Mouse (Mus musculus) midbrain, embryonic 14.5 days (tissue): ENCODE results near the gene Ccn1. TPM values are rescaled to one million over a fixed set of nuclear protein-coding genes. Genes with fewer than 3 reads are reported as not detected.

Experiments used
- ATAC-seq: fragments of 200-750 bp; cut with Nextera tagmentation; 2 replicates; pipeline ENCODE4 v1.8.0; 2017; ENCODE audit warnings: moderate number of reproducible peaks, moderate library complexity; ENCODE audit not compliant: low FRiP score, low TSS enrichment
- DNase-seq: peaks from one replicate; pipeline ENCODE4 v3.0.0-alpha.2; 2015
- H3K27ac ChIP-seq: fragments of 300-500 bp; sonication (generic); replicated peaks from 2 replicates; pipeline ENCODE4 v1.5.1; 2014; ENCODE audit warnings: mild to moderate bottlenecking, low read depth, low read length, moderate library complexity
- H3K27me3 ChIP-seq: fragments of 300-500 bp; sonication (generic); 2 replicates; pipeline ENCODE4 v1.6.1; 2014; ENCODE audit warnings: low read length, control low read depth, mixed read lengths; ENCODE audit not compliant: control insufficient read depth, insufficient read depth
- H3K36me3 ChIP-seq: fragments of 300-500 bp; sonication (generic); 2 replicates; pipeline ENCODE4 v1.6.1; 2014; ENCODE audit warnings: low read length, control low read depth; ENCODE audit not compliant: control insufficient read depth, insufficient read depth
- H3K4me1 ChIP-seq: fragments of 300-500 bp; sonication (generic); 2 replicates; pipeline ENCODE4 v1.6.1; 2014; ENCODE audit warnings: mild to moderate bottlenecking, antibody characterized with exemption, low read length, control low read depth; ENCODE audit not compliant: control insufficient read depth, insufficient read depth
- H3K4me2 ChIP-seq: fragments of 300-500 bp; sonication (generic); 2 replicates; pipeline ENCODE4 v1.6.1; 2014; ENCODE audit warnings: mild to moderate bottlenecking, low read length, moderate library complexity
- H3K4me3 ChIP-seq: fragments of 300-500 bp; sonication (generic); replicated peaks from 2 replicates; pipeline ENCODE4 v1.5.1; 2014; ENCODE audit warnings: low read depth, low read length
- H3K9ac ChIP-seq: fragments of 300-500 bp; sonication (generic); replicated peaks from 2 replicates; pipeline ENCODE4 v1.6.1; 2014; ENCODE audit warnings: mild to moderate bottlenecking, low read length, moderate library complexity
- H3K9me3 ChIP-seq: fragments of 300-500 bp; sonication (generic); 2 replicates; pipeline ENCODE4 v1.6.1; 2016; ENCODE audit warnings: low read length, control low read depth, mixed read lengths; ENCODE audit not compliant: control insufficient read depth
- WGBS: fragments of 180-500 bp; shearing (Covaris S2); extraction: QIAGEN DNeasy Blood & Tissue Kit; methylation state at CpG from one replicate; pipeline ENCODE4 v1.1.7; 2014; 5-methylcytosine and 5-hydroxymethylcytosine counted together
- polyA plus RNA-seq: library from polyadenylated mRNA; unstranded; fragments of >200 nt; fragmentation: Nextera tagmentation; extraction: Ambion mirVana; gene quantifications from 2 replicates; pipeline ENCODE4 v1.2.1, GENCODE M21; 2014

Gene Ccn1
- polyA plus RNA-seq, 1 experiment from 2014 or later: 5.6 TPM

DNA sequence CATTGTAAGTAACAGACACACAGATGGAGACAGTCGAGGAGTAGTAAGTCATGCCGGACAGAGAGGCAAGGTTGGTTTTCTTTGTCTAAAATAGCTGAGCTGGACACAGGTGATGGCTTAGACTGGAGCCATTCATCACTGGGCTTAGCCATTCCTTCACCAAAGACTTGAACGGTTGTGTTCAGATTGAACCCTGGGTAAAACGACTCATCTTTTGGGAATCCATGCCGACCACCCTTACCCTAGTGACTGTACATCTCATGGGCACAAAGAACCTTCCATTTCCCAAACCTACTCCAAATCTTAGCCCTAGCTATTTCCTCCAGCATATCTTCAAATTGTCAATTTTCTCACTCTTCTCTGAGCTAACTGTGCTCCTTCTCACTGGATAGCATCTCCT, 30.9 kb upstream of the Ccn1 start:
- ATAC-seq: no peak
- H3K4me1 ChIP-seq: no peaks in the 10 kb centered on the region
- no peak overlapping the region for H3K27ac ChIP-seq
- H3K27me3 ChIP-seq: no peaks in the 10 kb centered on the region
- H3K36me3 ChIP-seq: no peaks in the 10 kb centered on the region
- no peaks in the 10 kb centered on the region for H3K9me3 ChIP-seq
- DNase-seq: no peak
- no peak overlapping the region for H3K9ac ChIP-seq
- no peak overlapping the region for H3K4me2 ChIP-seq
- no peak overlapping the region for H3K4me3 ChIP-seq
- 97% methylated on average over 5 of the region's 5 CpGs for WGBS

DNA sequence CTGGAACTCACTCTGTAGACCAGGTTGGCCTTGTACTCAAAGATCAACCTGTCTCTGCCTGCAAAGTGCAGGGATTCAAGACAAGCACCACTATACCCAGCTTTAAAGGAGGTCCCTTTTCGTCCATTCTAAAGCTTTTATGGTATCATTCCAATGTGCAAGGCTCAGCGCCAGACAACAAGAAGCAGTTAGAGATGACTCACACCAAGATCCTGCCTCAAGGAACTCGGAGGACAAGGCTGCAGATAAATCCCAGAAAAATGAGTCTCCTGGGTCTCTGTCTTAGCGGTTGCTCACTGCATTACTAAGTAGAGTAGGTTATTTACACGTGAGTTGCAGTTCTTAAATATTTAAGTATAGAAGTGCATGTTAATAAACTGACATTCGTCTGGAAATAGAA, 26.4 kb upstream of the Ccn1 start:
- ATAC-seq (no peak), DNase-seq (no peak)
- Histone ChIP-seq H3K27ac (no peak overlapping the region), H3K27me3 (no peaks in the 10 kb centered on the region), H3K4me2 (no peak overlapping the region), H3K9me3 (no peaks in the 10 kb centered on the region), H3K9ac (no peak overlapping the region), H3K36me3 (no peaks in the 10 kb centered on the region), H3K4me3 (no peak overlapping the region), H3K4me1 (no peaks in the 10 kb centered on the region)
- WGBS: 86% methylated on average over 6 of the region's 6 CpGs

DNA sequence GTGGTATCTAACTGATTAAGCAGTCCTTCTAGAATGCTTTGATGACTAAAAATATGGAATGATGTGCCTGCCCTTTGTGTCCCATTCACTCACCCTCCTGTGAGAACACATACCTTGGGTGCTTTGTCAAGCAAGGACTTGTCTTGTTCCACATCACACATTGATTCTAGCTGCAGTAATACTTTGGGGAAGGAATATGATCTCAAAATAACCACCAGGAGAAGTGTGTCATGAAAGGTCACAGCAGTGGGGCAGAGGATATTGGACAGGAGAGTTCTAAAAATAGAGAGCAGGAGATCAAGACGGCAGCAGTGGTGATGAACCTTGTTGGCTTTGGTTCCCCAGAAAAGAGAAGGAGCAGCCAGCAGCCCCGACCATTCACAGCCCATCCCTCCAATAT, 25.0 kb upstream of the Ccn1 start:
- no peak for DNase-seq
- H3K9me3 ChIP-seq: no peaks in the 10 kb centered on the region

DNA sequence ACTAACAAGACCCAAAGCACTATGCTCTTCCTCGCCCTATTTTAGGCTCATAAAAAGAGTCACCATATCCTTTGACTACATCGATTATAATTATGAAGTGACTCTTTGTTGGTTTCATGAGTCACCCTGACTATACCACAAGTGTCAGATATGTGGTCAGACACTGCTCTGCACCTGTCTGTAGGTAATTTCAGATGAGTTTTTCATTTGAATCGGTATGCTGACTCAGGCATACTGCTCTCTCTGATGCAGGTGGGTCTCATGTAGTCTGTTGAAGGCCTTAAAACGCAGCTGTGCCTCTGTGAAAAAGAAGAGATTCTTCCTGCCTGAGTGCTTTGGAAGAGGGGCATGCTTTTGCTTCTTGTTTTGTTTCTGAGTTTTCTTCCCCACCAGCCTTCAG, 16.6 kb upstream of the Ccn1 start:
- no peaks in the 10 kb centered on the region for H3K27me3 ChIP-seq
- no peak for DNase-seq
- WGBS: 88% methylated on average over 4 of the region's 4 CpGs
- no peak overlapping the region for H3K4me3 ChIP-seq
- H3K9me3 ChIP-seq: no peaks in the 10 kb centered on the region
- H3K27ac ChIP-seq: no peak overlapping the region
- no peaks in the 10 kb centered on the region for H3K36me3 ChIP-seq
- no peak for ATAC-seq
- no peak overlapping the region for H3K9ac ChIP-seq
- no peaks in the 10 kb centered on the region for H3K4me1 ChIP-seq
- H3K4me2 ChIP-seq: no peak overlapping the region

More for the DNA sequence above, 25.0 kb upstream of the Ccn1 start:
- ATAC-seq: no peak
- no peak overlapping the region for H3K4me2 ChIP-seq
- no peaks in the 10 kb centered on the region for H3K27me3 ChIP-seq
- no peak overlapping the region for H3K4me3 ChIP-seq
- no peak overlapping the region for H3K27ac ChIP-seq
- no peaks in the 10 kb centered on the region for H3K4me1 ChIP-seq
- WGBS: 82% methylated on average over 2 of the region's 2 CpGs
- H3K9ac ChIP-seq: no peak overlapping the region
- H3K36me3 ChIP-seq: no peaks in the 10 kb centered on the region

DNA sequence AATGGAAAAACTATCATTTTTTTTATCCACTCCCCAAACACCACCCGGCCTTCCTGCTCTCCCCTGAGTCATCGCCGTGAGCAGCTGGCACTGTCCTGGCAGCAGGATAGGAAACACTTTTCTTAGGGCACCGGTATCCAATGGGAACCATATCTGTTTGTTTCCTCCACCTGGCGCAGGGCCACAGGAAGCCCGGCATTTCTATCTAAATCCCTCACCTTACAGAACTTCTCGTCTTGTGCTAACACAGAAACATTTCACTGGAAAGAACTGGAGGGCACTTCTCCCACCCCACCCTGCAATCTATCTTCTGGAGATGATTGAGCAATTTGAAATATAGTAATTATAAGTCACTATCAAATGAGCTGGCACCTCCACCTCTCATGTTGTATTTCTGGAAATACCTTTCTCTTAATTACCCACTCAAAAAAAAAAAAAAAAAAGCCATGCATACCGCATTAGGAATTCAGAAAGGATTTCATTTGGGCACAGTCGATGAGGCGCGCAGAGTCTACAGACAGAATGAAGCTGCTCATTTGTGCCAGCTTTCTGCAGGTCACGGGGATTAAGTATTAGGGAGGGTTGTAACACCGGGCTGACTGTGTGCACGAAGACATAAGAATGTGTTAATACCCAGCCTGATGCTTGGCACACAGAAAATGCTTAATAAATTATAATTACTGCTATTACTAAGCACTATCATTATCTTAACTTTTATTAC, 7.4 kb upstream of the Ccn1 start:
- no peaks in the 10 kb centered on the region for H3K36me3 ChIP-seq
- H3K27me3 ChIP-seq: peaks cover 23% of the 10 kb centered on the region
- no peak overlapping the region for H3K27ac ChIP-seq
- no peak overlapping the region for H3K9ac ChIP-seq
- no peak overlapping the region for H3K4me2 ChIP-seq
- ATAC-seq (no peak), DNase-seq (peak; percentile 29)
- H3K4me3 ChIP-seq: no peak overlapping the region
- no peaks in the 10 kb centered on the region for H3K9me3 ChIP-seq
- peaks cover 15% of the 10 kb centered on the region for H3K4me1 ChIP-seq
- 43% methylated on average over 14 of the region's 14 CpGs for WGBS

DNA sequence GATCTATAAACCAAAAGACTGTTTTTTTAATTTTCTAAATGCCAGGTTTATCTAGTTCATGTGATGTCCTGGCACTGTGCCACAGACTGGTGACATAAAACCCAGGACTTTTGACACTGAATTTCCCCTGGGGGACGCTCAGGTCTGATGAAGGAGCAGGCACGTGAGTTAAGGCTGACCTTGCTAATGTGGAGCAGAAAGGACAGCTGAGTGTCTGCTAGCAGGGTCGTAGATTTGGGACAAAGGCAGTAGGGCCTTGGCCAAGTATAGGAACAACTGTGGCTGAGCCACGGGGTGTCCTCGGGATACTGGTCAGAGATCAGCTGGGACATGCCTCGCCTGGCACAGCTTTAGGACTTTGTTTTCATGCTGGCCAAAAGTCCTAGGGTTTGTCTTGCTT, 5.2 kb upstream of the Ccn1 start:
- Histone ChIP-seq H3K9ac (no peak overlapping the region), H3K36me3 (no peaks in the 10 kb centered on the region), H3K27ac (no peak overlapping the region), H3K4me1 (peaks cover 37% of the 10 kb centered on the region), H3K9me3 (no peaks in the 10 kb centered on the region), H3K4me2 (no peak overlapping the region), H3K4me3 (no peak overlapping the region), H3K27me3 (peaks cover 32% of the 10 kb centered on the region)
- ATAC-seq (no peak), DNase-seq (no peak)
- 81% methylated on average over 6 of the region's 6 CpGs for WGBS

DNA sequence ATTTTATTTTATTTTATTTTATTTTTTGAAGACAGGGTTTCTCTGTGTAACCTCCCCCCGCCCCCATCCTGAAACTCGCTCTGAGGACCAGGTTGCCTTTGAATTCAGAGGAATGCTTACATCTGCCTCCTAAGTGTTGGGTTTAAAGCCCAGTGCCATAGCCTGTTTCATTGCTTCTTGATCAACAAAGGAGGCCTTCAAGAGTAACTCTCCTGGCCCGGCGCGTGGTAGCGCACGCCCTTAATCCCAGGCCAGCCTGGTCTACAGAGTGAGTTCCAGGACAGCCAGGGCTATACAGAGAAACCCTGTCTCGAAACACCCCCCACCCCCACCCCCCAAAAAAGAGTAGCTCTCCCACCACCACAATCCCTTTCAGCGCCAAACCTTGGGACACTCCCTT, 4.2 kb upstream of the Ccn1 start:
- H3K36me3 ChIP-seq: no peaks in the 10 kb centered on the region
- H3K9me3 ChIP-seq: no peaks in the 10 kb centered on the region
- H3K9ac ChIP-seq: no peak overlapping the region
- peaks cover 32% of the 10 kb centered on the region for H3K27me3 ChIP-seq
- no peak for ATAC-seq
- H3K27ac ChIP-seq: no peak overlapping the region
- DNase-seq: no peak
- no peak overlapping the region for H3K4me3 ChIP-seq
- peak overlapping the region; percentile 89; the same call in 1 of the 2 replicates for H3K4me2 ChIP-seq
- 58% methylated on average over 9 of the region's 9 CpGs for WGBS
- H3K4me1 ChIP-seq: peaks cover 39% of the 10 kb centered on the region

DNA sequence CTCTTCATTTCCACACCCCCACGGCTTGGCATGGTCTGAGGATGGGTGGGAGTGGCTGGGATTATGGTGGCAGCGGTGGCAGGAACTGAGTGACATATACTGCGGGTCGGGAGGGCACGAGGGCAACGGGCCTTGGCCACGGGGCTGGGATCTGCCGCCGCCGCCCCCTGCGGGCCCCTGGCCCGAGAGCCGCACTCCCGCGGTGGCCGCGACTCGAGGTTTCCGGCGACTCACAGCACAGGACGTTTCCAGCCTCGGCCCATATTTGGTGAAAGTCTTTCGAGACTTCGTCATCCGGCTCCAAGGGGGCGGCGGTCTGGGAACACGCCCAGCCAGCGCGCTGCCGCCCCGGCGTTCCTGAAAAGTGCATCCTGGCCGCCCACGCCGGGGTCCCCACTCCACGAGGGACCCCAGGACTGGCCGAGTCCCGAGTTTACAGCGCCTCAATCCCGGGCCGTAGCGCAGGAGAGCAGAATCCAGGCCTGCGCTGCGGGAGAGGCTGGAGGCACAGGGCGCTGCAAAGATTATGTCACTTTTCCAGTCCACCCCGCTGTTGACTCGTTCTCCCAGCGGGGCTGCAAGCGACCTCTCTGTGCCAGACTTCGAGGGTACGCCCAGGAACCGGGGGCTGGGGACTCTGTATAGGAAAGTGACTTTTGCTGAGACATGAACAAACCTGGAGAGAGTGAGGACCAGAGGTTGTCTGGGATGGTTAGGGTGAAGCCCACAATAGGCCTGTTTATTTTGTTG, 3.6 kb upstream of the Ccn1 start:
- Histone ChIP-seq H3K9me3 (no peaks in the 10 kb centered on the region), H3K4me1 (peaks cover 39% of the 10 kb centered on the region), H3K9ac (peak overlapping the region; percentile 42), H3K27me3 (peaks cover 36% of the 10 kb centered on the region), H3K4me2 (peak overlapping the region; percentile 89), H3K27ac (no peak overlapping the region), H3K4me3 (peak overlapping the region; percentile 39), H3K36me3 (no peaks in the 10 kb centered on the region)
- WGBS: under 1% methylated on average over 53 of the region's 53 CpGs
- peak; percentile 72 for DNase-seq
- peak; percentile 8; the same call in 1 of the 2 replicates for ATAC-seq
